Mouse (Mus musculus) myocyte (in vitro differentiated cells): ENCODE results near the gene Dlg2.
A peak's percentile ranks its signal among the peaks of the same experiment; 100 is the strongest.

Source experiments
- MYOG ChIP-seq, 3 experiments: IDR thresholded peaks; one replicate each; pipeline ENCODE4 v1.6.1; 2011; ENCODE audit warnings: control low read depth in 2 of 3, low read depth in 2 of 3, mild to moderate bottlenecking in 2 of 3; ENCODE audit not compliant: insufficient read length in 2 of 3, control insufficient read depth in 1 of 3, insufficient read depth in 1 of 3
- POLR2A ChIP-seq: IDR thresholded peaks from one replicate; pipeline ENCODE4 v1.6.1; 2011; ENCODE audit warnings: low read depth, mild to moderate bottlenecking, control low read depth, moderate library complexity; ENCODE audit not compliant: insufficient read length
- POLR2AphosphoS2 ChIP-seq: IDR thresholded peaks from one replicate; pipeline ENCODE4 v1.6.1; 2011; ENCODE audit warnings: low read depth, control low read depth; ENCODE audit not compliant: insufficient read length
- USF1 ChIP-seq: IDR thresholded peaks from one replicate; pipeline ENCODE4 v1.6.1; 2011; ENCODE audit warnings: low read depth, mild to moderate bottlenecking, control low read depth, moderate library complexity

DNA sequence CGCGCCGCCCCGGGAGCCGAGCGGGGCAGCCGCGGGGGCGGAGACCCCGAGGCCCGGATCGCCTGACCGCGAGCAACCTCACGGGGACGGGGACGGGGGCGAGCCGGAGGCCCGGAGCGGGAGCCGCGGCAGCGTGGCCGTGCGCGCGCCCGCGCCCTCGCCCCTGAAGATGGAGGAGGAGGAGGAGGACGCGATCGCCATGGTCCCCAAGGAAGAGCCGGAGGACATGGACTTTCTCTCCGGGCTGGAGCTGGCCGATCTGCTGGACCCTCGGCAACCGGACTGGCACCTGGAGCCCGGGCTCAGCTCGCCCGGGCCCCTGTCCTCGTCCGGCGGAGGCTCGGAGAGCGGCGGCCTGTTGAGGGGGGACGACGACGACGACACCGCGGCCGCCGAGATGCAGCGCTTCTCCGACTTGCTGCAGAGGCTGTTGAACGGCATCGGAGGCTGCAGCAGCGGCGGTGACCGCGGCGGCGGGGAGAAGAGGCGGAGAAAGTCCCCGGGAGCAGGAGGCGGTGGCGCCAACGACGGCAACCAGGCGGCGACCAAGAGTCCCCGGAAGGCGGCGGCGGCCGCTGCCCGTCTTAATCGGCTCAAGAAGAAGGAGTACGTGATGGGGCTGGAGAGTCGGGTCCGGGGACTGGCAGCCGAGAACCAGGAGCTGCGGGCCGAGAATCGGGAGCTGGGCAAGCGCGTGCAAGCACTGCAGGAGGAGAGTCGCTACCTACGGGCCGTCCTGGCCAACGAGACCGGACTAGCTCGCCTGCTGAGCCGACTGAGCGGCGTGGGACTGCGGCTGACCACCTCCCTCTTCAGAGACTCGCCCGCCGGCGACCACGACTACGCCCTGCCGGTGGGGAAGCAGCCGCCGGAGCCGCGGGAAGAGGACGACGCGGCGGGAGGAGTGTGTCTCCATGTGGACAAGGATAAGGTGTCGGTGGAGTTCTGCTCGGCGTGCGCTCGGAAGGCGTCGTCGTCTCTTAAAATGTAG, 33.1 kb upstream of the Dlg2 start:
- TF ChIP-seq POLR2A (peak; percentile 33), MYOG (IDR thresholded peaks at IDR 0.05; ENCODE audit: control insufficient read depth in 1 of 3, insufficient read depth in 1 of 3, insufficient read length in 2 of 3, low read depth in 2 of 3) (no peak), USF1 (no peak), POLR2AphosphoS2 (peak; percentile 62)
